Mouse (Mus musculus) intestine, embryonic 14.5 days (tissue): ENCODE measurements around the gene Lias. TPM values are rescaled to one million over a fixed set of nuclear protein-coding genes. Genes with fewer than 3 reads are reported as not detected.
A peak's percentile ranks its signal among the peaks of the same experiment; 100 is the strongest.

Source experiments
- ATAC-seq: fragments of 200-750 bp; cut with Nextera tagmentation; replicated peaks from 2 replicates; pipeline ENCODE4 v1.8.0; 2017; ENCODE audit warnings: low read depth, moderate number of reproducible peaks, moderate TSS enrichment, moderate library complexity; ENCODE audit not compliant: low FRiP score, low TSS enrichment
- DNase-seq: peaks from one replicate; pipeline ENCODE4 v3.0.0-alpha.2; 2018; ENCODE audit warnings: low spot score
- H3K27ac ChIP-seq: fragments of 300-500 bp; sonication (generic); 2 replicates; pipeline ENCODE4 v1.5.1; 2014; ENCODE audit warnings: low read depth, mild to moderate bottlenecking, control low read depth
- H3K27me3 ChIP-seq: fragments of 300-500 bp; sonication (generic); replicated peaks from 2 replicates; pipeline ENCODE4 v1.6.1; 2014; ENCODE audit warnings: low read length, control low read depth; ENCODE audit not compliant: control insufficient read depth, insufficient read depth
- H3K36me3 ChIP-seq: fragments of 300-500 bp; sonication (generic); 2 replicates; pipeline ENCODE4 v1.6.1; 2014; ENCODE audit warnings: low read length, control low read depth; ENCODE audit not compliant: control insufficient read depth, insufficient read depth
- H3K4me1 ChIP-seq: fragments of 300-500 bp; sonication (generic); replicated peaks from 2 replicates; pipeline ENCODE4 v1.6.1; 2014; ENCODE audit warnings: low read length, control low read depth, mixed read lengths; ENCODE audit not compliant: control insufficient read depth, insufficient read depth
- H3K4me2 ChIP-seq: fragments of 300-500 bp; sonication (generic); 2 replicates; pipeline ENCODE4 v1.6.1; 2014; ENCODE audit warnings: low read length
- H3K4me3 ChIP-seq: fragments of 300-500 bp; sonication (generic); 2 replicates; pipeline ENCODE4 v1.5.1; 2014; ENCODE audit warnings: low read depth, low read length, control low read depth, mixed read lengths
- H3K9ac ChIP-seq: fragments of 300-500 bp; sonication (generic); 2 replicates; pipeline ENCODE4 v1.6.1; 2014; ENCODE audit warnings: mild to moderate bottlenecking, low read length
- H3K9me3 ChIP-seq: fragments of 300-500 bp; sonication (generic); 2 replicates; pipeline ENCODE4 v1.6.1; 2016; ENCODE audit warnings: low read length, control low read depth; ENCODE audit not compliant: control insufficient read depth
- WGBS: fragments of 180-500 bp; shearing (Covaris S2); extraction: QIAGEN DNeasy Blood & Tissue Kit; methylation state at CpG from one replicate; pipeline ENCODE4 v1.1.7; 2014; 5-methylcytosine and 5-hydroxymethylcytosine counted together
- polyA plus RNA-seq: library from polyadenylated mRNA; unstranded; fragments of >200 nt; fragmentation: Nextera tagmentation; extraction: Ambion mirVana; gene quantifications from 2 replicates; pipeline ENCODE4 v1.2.1, GENCODE M21; 2014

Lias gene
- polyA plus RNA-seq, result 60.6 and 61.9 TPM in 2 replicates

DNA sequence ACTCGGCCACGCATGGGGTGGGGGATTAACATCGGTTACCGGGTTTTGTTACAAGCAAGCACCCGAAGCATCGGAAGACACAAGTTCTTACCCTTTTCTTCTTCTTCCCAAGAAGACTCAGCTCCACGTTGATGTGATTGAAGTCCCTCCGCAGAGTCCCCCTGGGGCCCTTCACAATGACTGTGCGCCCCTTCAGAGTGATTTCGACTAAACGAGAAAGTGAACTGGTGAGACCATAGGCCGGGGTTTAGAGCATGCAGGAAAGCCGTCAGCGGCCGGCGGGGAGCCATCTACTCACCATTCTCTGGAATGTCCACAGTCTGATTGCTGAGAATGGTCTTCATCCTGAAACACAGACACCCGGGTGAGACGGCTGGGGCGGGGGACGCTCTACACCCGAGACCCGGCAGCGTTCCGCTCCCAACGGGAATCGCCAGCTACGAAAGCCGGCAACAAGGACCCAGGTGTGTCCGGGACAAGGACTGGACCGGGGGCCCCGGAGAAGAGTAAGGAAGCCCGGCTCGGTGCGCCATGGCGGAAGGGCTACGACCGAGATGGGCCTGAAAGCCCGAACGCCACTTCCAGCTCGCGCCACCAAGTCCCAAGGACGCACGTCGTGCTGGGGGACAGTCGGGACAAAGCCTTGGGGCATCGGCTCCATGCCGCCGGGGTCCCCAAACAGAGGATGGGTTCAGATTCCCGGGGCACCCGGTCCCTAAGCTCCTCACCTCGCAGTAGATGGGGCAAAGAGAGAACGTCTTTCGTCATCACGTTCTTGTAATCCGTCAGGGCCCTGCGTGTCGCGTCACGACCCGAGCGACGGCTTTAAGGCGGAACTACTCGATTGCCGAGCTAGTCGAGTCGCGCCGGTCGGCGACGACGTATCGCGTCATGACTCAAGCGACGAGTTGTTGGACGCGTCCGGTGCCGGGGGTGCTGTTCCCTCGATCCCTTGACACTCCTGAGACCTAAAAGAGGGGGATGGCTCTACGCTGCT lies at the start of gene Lias, which contains the start of gene Rpl9:
Lias (plus strand) TSS at position 850 of the 997 bp plus-strand sequence.
Rpl9 (minus strand) TSS at position 797 of the 997 bp plus-strand sequence.
- under 1% methylated on average over 83 of the region's 83 CpGs for WGBS
- Histone ChIP-seq H3K36me3 (peaks cover 50% of the 10 kb centered on the region), H3K9ac (peak within 1 kb of the TSS; percentile 100), H3K27ac (peak within 1 kb of the TSS; percentile 94), H3K27me3 (no peaks in the 10 kb centered on the region), H3K4me1 (peaks cover 7% of the 10 kb centered on the region), H3K9me3 (no peaks in the 10 kb centered on the region), H3K4me2 (peak within 1 kb of the TSS; percentile 87), H3K4me3 (peak within 1 kb of the TSS; percentile 98)
- peak; percentile 99 for DNase-seq
- ATAC-seq, result peak; percentile 95

DNA sequence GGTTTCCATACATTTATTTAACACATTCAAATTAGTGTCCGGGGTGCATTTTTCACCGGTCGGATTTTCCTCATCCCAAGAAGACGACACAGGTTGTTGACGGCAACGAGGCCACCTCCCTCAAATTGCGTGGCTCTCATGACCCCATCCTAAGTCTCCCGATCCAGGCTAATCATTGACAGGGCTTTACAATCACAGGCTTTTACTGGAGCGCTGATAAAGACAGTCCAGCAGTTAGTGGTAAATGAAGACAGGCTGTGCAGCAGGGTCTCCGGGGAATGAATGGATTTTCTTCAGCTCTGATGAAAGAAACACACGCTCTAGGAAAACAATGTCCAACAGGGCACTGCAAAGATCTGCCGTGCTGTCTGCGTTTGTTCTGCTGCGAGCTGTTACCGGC lies 43.1 kb upstream of the Lias start, which contains the start of gene Klb:
Klb (plus strand) TSS at position 147 of the 400 bp plus-strand sequence.
- no peaks in the 10 kb centered on the region for H3K36me3 ChIP-seq
- H3K27ac ChIP-seq, result no peak within 1 kb of the TSS
- H3K4me2 ChIP-seq, result peak within 1 kb of the TSS; percentile 47
- H3K9ac ChIP-seq, result no peak within 1 kb of the TSS
- H3K4me3 ChIP-seq, result peak within 1 kb of the TSS; percentile 6; the same call in 1 of the 2 replicates
- no peaks in the 10 kb centered on the region for H3K4me1 ChIP-seq
- WGBS, result 50% methylated on average over 15 of the region's 15 CpGs
- peak; percentile 88 for ATAC-seq
- H3K27me3 ChIP-seq, result no peaks in the 10 kb centered on the region
- peak; percentile 68 for DNase-seq
- H3K9me3 ChIP-seq, result no peaks in the 10 kb centered on the region

DNA sequence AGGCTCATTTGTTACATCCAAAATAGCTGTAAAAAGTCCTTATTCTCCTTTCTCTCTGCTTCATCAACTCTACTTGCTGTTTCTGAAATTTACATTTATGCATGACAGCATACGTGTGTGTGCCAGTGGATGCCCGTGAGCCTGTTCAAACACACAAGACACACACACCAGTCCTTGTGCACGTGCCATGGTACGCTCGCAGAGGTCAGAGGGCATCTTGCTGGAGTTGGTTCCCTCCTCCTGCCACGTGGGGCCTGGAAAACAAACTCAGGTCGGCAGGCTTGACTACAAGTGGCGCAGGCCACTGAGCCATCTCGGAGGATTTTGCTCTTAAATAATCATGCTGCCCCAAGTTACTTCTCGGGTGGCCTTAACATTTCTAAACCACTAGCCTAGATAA lies 40.8 kb upstream of the Lias start:
- DNase-seq (no peak), ATAC-seq (no peak)
- H3K9me3 ChIP-seq, result no peaks in the 10 kb centered on the region
- no peak overlapping the region for H3K9ac ChIP-seq
- no peaks in the 10 kb centered on the region for H3K27me3 ChIP-seq
- H3K4me2 ChIP-seq, result no peak overlapping the region
- no peaks in the 10 kb centered on the region for H3K4me1 ChIP-seq
- H3K4me3 ChIP-seq, result no peak overlapping the region
- no peaks in the 10 kb centered on the region for H3K36me3 ChIP-seq
- WGBS, result 61% methylated on average over 10 of the region's 10 CpGs
- H3K27ac ChIP-seq, result no peak overlapping the region

DNA sequence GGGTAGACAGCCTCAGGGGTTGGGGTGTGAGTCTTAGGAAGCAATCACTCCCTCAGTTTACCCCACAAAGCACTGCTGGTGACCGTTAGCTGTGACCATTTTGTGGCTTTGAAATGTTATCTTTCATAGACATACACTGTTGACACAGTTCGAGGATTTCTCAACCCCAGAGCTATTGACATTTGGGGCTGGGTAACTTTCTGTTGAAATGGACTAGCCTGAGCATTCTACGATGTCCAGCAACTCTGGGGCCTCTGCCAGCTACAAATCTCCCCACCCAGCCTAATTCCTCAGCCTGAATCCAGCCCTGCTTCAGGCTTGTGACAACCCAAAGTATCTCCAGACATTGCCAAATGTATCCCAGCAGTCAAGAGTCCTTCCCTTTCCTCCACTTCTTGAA lies 37.2 kb upstream of the Lias start:
- no peak for DNase-seq
- H3K9ac ChIP-seq, result no peak overlapping the region
- ATAC-seq, result no peak
- WGBS, result 61% methylated on average over 3 of the region's 3 CpGs
- no peaks in the 10 kb centered on the region for H3K27me3 ChIP-seq
- H3K9me3 ChIP-seq, result no peaks in the 10 kb centered on the region
- no peak overlapping the region for H3K4me3 ChIP-seq
- H3K4me1 ChIP-seq, result no peaks in the 10 kb centered on the region
- H3K36me3 ChIP-seq, result no peaks in the 10 kb centered on the region
- H3K4me2 ChIP-seq, result no peak overlapping the region
- no peak overlapping the region for H3K27ac ChIP-seq

DNA sequence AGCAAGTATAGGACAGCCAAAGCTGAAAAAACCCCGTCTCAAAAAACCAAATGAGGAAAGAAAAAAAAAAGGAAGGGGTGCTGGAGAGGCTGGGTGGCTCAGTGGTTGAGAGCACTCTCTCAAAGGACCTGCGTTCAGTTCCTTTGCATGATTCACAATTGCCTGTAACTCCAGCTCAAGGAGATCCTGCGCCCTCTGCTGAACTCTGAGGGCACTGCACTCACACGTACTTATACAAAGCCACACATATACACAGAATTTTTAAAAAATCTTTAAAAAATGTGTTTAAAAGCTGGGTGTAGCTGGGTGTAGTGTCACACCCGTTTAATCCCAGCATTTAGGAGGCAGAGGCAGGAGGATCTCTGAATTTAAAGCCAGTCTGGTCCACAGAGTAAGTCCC lies 36.3 kb upstream of the Lias start:
- Histone ChIP-seq H3K4me1 (no peaks in the 10 kb centered on the region), H3K4me3 (no peak overlapping the region), H3K27ac (no peak overlapping the region), H3K9me3 (no peaks in the 10 kb centered on the region), H3K4me2 (no peak overlapping the region), H3K9ac (no peak overlapping the region), H3K36me3 (no peaks in the 10 kb centered on the region), H3K27me3 (no peaks in the 10 kb centered on the region)
- ATAC-seq (no peak), DNase-seq (no peak)
- 80% methylated on average over 5 of the region's 5 CpGs for WGBS

DNA sequence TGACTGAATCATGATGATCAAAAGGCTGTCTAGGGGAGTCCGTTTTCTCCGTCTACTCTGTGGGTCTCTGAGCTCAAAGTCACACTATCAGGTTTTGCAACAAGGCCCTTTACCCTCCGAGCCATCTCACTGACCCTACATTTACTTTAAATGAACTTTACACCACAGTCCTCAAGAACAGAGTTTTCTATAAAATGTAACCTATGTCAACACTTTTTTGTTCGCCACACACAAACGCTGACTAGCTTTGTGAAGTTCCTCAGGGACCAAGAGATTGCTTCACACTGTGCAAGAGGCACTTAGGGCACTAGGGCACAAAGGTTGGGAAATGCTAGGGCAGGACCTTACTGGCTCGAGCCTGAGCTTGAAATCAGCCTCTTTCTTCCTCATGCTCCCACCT lies 34.4 kb upstream of the Lias start:
- no peak overlapping the region for H3K4me2 ChIP-seq
- no peaks in the 10 kb centered on the region for H3K36me3 ChIP-seq
- H3K27me3 ChIP-seq, result no peaks in the 10 kb centered on the region
- no peak overlapping the region for H3K4me3 ChIP-seq
- no peak overlapping the region for H3K9ac ChIP-seq
- H3K27ac ChIP-seq, result no peak overlapping the region
- H3K4me1 ChIP-seq, result no peaks in the 10 kb centered on the region
- no peak for ATAC-seq
- H3K9me3 ChIP-seq, result no peaks in the 10 kb centered on the region
- no peak for DNase-seq
- WGBS, result 83% methylated on average over 6 of the region's 6 CpGs

DNA sequence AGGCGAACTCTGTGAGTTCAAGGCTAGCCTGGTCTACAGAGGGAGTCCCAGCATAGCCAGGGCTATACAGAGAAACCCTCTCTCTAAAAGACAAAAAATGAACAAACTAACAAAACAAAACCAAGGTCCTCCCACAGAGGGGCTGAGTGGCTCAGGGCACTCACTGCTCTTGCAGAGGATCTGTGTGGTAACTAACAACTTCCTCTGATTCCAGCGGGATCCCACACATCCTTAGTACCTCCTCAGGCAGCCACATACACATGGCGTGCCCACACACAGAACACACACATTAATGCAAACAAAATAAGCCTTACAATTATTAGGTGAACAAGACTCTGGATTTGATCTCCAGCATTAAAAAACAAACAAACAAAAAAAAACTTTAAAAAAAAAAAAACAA lies 33.5 kb upstream of the Lias start:
- no peak overlapping the region for H3K4me3 ChIP-seq
- 72% methylated on average over 3 of the region's 3 CpGs for WGBS
- no peaks in the 10 kb centered on the region for H3K36me3 ChIP-seq
- ATAC-seq (no peak), DNase-seq (no peak)
- no peaks in the 10 kb centered on the region for H3K27me3 ChIP-seq
- H3K9me3 ChIP-seq, result no peaks in the 10 kb centered on the region
- no peaks in the 10 kb centered on the region for H3K4me1 ChIP-seq
- H3K9ac ChIP-seq, result no peak overlapping the region
- H3K4me2 ChIP-seq, result no peak overlapping the region
- no peak overlapping the region for H3K27ac ChIP-seq

DNA sequence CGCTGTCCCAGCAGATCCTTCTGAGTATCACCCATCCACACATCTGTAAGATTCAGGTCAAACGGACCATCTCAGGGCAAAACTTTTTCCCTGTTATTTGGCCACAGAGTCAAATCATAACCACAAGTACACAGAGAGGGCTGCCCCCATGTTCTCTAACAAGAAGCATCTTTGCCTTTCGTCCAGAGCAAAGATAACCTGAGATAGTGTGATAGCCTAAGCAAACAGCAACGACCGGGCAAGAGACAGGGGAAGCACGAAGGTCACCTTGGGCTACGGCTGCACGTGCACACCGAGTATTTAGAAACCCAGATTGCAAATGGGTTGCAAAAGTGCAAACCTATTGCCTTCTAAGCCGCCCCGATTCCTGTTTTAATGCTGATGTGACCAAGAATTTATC lies 23.5 kb upstream of the Lias start:
- Histone ChIP-seq H3K4me3 (no peak overlapping the region), H3K27me3 (no peaks in the 10 kb centered on the region), H3K9me3 (no peaks in the 10 kb centered on the region), H3K4me2 (no peak overlapping the region), H3K36me3 (no peaks in the 10 kb centered on the region), H3K4me1 (no peaks in the 10 kb centered on the region), H3K27ac (no peak overlapping the region), H3K9ac (no peak overlapping the region)
- DNase-seq, result no peak
- WGBS, result 64% methylated on average over 11 of the region's 11 CpGs
- no peak for ATAC-seq
